Mouse (Mus musculus) T-helper 2 cell (primary cell): ENCODE data around the gene Kif26b.

Experiments used
- in situ Hi-C: fragments of 300-600 bp; cut with MboI, MseI; formaldehyde crosslinking; loops from one replicate; pipeline ENCODE4 v1.15.1; 2025; ENCODE audit warnings: high pct_unique_total_duplicates

Gene Kif26b

GRCm38 (mm10) chr1:178988176-178988575, 459.3 kb downstream of the Kif26b start:
- in situ Hi-C loops: loop anchor here (10.0 kb wide), 1 partner anchor 1067 kb away; no protein-coding TSS in a partner anchor
